Mouse (Mus musculus) 3T3-L1 (cell line): ENCODE data around the gene Ttll8.

Experiments
- DNase-seq: peaks from one replicate; pipeline ENCODE4 v3.0.0-alpha.2; 2015; ENCODE audit warnings: low read depth, low spot score

Gene Ttll8

DNA sequence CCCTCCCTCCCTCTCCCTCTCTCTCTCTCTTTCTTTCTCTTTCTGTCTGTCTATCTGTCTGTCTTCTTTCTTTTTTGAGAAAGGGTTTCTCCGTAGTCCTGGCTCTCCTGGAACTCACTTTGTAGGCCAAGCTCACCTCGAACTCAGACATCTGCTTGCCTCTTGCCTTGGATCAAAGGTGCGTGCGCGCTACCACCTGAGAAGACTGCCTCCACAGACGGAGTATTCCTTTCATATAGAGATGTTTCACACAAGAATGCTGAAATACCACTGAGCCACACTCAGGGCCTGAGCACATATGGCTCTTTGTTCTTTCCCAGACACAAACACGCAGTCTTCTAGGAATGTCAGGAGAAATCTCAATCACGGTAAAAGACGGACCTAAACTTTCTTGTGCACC is 70.9 kb downstream of the Ttll8 start:
- no peak for DNase-seq

DNA sequence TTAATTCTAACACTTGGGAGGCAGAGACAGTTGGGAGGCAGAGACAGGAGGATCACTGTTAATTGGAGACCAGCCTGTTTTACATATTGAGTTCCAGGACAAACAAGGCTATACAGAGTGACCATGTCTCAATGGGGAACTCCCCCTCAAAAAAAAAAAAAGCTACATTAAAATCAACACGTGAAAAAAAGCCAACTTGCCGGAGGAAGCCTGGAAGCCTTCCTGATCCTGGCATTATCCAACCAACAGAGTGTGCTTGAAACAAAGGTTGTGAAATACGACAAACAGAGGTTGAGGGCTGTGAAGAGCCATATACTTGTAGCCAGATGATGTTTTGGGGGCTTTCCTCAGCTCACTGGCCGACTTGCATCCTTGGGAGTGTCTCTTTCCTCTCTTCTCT is 71.4 kb downstream of the Ttll8 start:
- no peak for DNase-seq

DNA sequence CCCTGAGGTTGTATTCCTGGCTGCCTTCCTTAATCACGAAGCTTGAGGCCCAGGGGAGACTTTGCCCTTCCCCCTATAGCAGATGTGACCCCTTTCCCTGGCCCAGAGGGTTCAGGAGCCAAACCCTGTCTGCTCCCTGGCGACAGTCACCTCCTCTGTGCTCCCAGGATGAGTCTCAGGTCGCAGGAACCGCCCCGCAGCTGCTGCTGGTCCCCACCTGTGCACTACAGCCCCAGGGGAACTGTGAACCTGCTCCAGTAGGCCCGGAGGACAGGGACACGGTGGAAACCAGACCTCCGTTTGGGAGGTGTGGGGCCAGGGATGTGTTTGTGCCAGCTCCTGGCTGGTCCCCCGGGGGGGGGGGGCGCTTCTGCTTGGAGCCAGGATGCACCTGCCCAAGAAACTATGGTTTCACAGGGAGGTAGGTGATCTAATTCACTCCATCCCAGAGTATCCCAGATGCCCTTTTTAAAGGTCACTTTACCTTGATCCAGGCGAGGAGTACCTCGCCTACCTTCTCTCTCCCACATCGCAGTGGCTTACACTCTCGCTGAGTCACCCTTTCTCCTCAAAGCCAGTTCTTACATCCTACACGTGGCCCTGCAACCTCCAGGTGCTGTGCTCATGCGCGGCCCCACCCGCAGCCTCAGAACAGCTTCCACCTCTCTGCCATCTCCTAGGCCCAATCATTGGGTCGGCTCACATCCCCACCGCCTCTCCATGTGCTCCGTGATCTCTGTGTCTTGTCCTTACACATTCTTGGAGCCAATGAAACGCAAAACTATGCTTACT is 72.8 kb downstream of the Ttll8 start:
- DNase-seq = no peak

DNA sequence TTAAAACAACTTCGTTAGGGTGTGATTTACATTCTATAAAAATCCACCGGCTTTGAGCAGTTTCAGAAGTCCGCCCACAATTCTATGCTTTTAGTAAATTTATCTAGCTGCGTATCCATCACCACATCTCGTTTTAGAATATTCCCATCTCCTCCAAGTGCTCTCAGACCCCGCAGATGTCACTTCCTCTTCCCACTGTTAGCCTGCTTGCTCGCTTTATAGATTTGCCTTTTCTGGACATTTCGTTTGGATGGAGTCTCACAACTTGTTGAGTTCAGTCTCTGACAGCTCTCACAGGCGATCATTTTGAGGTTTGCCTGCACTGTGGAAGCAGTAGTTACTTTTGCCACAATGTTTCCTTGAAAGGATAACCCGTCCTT is 77.2 kb downstream of the Ttll8 start:
- no peak for DNase-seq

DNA sequence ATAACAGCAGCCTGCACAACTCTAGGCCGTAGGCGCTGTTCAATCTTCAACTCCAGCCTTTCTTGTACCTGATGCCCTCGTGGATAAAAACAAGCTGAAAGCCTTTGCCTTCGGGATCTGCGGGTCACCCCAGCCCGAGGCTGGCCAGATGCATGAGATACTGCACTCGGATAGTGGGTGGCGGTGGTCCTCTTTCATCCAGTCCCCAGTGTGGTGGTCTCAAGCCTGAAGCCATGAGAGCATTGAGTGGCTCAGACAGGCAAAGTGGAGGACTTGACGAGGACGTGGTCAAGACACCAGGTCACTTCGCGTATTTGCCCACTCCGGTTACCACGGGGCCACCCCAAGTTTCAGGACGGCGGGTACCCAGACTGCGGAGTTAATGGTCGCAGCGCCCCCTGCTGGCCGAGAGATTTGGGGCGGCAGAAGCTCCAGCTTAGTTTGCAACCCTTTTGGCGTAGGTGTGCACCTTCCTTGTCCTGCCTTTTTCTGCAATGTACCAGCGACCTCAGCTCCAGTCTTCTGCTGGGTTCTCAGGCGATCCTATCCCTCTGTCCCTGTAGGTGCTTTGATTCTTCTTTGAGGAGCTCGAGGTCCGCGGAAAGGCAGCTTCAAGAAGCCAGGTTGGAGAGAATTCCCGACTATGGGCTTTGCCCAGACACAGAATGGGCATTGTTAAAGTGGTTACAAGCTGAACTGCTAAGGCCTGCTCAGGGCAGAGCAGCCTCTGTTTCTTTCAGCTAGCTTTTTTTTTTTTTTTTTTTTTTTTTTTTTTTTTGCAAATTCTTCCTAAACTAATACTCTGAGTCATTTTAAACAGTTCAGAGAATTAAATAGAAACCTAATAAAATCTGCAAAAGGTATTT is 77.8 kb downstream of the Ttll8 start:
- peak; percentile 56 for DNase-seq

DNA sequence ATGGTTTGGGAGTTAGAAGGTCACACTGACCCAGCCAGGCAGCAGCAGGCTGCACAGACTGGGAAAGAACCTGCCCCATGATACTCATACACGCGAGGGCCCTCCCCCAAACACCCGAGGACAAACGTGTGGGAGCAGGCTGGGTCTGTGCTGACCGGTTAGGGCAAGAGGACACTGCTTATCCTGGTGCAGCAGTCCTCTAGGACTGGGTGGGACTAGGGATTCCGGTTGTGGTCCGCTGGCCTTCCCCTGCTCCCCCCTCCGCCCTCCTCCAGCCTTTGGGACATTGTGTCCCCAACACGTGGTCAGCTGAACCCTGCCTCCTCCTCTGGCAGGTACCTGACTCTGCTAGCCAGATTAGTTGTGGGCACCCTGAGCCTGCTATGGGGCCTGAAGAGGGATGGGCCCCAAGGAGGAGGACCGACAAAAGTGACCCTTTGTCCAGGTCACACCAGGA is 78.6 kb downstream of the Ttll8 start:
- DNase-seq = no peak

DNA sequence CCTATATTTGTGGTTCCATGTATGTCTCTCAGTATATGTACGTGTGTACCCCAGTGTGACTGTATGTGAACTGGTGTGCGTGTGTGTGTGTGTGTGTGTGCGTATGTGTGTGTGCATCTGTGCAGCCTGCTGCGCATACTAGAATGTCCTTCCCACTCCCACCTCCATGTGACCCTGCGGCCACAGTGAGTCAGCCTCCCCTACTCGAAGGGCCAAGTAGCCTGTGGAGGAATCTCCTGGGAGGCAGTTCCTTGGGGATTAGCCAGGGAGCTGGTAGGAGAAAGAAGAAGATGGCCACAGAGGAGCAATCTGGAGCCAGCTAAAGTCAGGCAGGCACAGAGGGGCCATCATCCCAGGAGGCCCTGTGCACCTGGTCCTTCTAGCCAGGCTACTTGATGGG is 79.7 kb downstream of the Ttll8 start:
- peak; percentile 78 for DNase-seq

DNA sequence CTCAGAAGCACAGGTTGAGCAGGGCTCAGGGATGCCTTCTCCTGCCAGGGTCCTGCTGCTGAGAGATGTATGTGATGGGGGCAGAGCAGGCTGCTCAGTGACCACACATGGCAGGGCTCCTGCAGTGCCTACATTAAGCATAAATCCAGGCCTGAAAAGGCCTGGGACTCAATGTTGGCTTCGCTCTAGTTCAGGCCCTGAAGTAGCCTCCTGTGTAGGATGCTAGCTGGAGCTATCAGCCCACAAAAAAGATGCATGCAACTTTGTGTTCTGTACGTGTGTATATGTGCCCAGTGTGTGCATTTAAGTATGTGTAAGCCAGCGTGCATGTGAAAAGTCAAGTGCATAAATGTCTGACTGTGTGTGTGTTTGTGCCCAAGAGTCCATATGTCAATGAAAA is 80.2 kb downstream of the Ttll8 start:
- DNase-seq = peak; percentile 52

DNA sequence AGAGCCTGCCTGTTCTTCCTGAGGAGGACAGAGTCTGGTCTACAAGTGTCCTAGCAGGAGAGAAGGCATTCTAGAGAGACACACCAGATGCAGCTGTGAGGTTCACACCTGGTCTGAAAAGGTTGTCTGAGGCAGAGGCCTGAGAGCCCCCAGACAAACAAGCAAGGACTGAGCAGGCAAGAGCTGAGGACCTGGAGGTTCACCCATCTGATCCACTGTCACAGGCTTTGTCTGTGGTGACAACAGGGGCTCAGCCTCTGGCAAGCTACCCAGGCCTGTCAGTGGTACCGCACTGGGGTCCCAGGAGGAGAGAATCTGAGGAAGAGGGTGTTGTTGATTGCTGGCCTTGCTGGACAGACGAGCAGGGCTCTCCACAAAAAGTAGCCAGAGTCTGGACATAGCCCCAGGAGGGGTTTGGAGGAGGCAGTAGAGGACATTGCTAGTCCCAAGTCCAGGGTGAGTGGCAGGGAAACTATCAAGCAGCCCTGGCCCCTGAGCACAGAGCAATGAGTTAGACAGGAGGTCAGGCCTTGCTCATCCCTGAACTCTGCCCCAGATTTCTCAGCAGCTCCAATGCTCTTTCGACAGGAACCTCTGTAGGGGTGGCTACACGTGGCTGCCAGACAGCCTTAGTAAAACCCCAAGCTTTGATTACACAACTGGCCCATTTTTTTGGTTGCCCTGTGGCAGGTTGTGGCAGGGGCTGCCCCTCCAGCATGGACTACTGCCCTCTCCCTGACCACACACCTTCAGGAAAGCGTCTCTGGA is 83.6 kb downstream of the Ttll8 start:
- DNase-seq = peak; percentile 55

DNA sequence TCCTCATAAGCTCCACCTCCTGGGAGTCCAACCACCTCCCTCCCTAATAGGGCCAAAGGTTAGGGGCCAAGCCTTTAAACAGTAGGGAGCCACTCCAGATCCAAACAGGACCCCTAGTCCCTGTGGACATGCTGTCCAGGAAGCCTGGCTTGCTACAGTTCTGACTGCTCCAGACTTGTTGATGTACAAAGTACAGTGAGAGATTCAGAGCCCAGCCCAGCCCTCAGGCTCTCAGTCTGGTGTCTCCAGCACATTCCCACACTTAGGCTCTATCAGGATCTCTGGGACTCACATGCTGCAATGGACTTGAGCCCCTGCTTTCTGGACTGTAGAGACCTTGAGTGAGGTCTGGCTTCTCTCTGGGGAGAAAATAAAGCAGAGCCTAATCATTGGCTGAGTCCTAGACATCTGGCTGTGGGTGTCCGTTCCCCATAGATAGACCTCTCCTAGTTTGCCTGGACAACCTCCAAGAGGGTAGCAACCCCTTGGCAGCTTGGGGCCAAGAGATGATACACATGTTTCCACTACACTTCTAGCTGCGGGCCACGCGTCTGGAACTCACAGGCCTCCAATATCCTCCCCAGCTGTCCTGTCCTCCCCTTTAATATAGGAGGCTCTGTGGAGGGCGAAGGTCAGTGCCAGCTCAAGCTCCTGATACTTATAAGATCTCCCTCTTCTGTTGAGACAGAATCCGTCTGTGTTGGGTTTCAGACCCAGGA is 86.0 kb downstream of the Ttll8 start:
- peak; percentile 88 for DNase-seq

DNA sequence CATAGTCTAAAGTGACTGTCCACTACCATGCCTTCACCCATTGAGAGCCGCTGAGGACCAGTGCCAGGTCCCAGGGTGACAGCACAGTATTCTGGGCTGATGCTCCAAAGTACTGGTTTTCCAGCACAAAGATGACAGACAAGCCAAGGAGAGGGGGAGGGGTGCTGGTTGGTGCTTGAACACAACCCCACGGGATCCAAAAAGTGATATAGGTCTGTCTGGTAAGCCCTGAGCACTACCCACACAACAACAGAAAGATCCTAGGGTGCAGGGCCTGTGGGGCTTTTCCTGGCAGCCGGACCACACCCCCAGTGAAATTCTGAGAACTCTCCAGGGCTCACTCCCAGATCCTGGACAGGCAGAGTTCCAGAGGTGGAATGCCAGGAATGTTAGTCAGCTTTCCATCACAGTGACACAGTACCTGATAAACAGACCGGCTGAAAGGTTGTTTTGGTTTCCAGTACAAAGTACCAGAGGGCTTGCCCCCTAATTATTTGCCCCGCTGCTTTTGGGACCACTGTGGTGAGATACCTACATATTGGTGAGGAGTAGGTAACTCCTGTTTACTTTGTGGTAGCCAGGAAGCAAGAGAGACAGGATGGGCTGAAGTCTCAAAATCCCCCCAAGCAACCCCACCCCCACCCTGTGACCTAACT is 86.7 kb downstream of the Ttll8 start:
- DNase-seq = peak; percentile 92

DNA sequence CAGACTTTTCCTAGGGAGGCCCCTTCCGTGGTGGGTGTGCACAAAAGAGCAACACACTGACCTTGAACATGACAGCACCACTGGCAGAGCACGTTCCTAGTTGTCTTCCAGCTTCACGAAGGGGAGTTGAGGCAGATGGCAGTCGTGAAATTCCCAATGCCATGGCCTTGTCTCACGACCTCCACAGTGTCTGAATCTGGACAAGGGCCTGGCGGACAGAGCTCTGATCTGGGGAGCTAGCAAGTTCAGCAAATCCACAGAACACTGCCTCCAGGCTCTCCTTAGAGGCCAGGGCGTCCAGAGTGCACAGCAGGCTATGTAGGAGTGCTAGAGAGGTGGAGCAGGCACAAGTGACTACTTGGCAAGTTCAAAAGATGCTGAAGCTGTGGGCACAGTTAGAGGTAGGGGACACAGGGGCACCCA is 87.3 kb downstream of the Ttll8 start:
- peak; percentile 50 for DNase-seq

DNA sequence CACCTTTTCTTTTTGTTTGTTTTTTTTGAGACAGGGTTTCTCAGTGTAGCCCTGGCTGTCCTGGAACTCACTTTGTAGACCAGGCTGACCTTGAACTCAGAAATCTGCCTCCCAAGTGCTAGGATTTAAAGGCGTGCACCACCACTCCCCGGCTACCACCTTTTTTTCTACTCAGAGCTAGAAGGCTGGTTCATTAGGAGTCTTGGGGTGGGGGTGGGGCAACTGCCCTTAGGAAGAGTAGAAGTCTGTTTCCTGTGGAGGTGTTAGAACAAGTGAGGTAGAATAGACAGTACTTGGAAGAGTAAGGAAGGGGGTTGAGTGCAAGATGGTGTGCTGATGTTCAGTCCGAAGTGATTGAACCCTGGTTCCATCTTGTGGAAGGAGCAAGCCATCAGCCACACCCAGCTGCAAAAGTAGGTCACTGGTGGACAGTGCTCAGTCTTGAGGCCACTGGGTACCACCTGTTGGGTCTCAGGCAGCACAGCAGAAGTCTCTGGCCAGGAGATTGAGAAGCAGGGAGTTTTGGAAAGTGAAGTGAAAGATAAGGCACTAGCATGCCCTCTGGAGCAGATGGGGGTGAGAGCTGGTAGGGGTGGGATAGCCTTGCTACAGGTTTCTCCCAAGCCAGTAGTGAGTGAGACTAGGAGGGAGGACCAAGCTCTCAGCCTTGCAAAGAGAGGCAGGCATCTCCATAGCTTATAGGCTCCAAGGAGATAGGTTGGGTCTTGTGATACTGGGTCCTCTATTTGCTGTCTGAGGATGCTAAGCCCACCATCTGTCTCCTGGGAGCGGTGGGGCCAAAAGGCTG is 88.1 kb downstream of the Ttll8 start:
- no peak for DNase-seq

DNA sequence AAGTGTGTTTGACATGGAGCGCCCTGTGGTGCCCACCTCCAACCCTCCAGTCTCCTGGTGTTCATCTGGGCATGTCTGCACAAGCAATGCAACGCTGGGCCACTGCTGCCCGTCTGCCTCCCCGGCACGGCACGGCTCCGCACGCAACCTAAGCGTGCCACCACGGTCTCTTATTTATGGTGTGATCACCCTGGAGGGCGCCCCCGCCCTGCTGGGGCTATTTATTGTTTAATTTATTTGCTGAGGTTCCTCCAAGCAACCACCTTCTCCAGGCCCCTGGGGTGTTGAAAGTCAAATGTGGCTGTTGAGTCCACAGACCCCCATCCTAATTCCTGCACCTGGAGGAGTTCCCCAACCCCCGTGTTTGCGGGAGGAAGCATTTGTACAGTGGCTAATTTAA is 89.2 kb downstream of the Ttll8 start:
- DNase-seq = no peak

DNA sequence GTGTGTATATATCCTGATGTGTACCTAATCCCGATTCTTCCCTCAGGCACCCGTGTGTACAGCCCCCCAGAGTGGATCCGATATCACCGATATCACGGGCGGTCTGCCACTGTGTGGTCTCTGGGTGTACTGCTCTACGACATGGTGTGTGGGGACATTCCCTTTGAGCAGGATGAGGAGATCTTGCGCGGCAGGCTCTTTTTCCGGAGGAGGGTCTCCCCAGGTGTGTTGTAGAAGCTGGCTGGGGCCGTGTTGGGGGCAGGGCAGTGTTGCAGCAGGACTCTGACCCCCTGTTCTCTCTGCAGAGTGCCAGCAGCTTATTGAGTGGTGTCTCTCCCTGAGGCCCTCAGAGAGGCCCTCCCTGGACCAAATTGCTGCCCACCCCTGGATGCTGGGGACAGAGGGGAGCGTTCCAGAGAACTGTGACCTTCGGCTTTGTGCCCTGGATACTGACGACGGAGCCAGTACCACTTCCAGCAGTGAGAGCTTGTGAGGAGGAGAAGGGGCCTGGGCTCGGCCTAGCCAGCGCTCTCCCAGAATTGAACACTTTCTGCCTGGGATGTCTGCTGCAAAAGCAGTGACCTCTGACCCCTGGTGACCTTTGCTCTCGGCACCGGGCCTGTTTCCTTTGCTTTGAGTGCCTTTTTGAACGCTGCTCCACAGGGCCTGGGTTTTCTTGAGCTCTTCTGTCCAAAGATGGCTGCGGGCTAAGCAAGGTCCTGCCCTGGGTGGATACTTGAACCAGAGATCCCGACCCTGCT is 89.8 kb downstream of the Ttll8 start:
- DNase-seq = no peak

DNA sequence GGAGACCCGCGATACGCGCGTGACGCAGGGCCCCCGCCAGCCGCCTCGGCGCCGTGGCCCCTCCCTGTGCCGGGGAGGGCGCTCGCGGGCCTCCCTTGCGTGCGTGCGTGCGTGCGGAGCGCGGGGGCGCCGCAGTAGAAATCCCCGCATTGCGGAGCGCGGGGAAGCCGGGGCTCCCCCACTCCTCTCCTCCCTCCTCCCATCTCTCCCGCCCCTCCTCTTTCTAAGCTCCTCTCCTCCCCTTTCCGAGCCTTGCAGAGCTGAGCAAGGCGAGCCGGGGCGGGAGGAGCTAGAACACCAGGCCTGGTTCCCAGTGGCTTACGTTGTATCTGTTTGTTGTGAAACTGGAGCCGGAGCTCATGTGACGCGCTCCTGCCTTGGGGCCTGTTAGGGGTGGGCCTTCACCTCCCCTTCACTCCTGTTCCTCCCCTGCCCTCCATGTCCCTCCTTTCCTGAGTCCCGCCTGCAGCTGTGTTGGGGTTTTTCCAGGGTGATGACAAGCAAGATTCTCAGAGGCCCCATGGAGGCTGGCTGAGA is 90.5 kb downstream of the Ttll8 start:
- peak; percentile 99 for DNase-seq

DNA sequence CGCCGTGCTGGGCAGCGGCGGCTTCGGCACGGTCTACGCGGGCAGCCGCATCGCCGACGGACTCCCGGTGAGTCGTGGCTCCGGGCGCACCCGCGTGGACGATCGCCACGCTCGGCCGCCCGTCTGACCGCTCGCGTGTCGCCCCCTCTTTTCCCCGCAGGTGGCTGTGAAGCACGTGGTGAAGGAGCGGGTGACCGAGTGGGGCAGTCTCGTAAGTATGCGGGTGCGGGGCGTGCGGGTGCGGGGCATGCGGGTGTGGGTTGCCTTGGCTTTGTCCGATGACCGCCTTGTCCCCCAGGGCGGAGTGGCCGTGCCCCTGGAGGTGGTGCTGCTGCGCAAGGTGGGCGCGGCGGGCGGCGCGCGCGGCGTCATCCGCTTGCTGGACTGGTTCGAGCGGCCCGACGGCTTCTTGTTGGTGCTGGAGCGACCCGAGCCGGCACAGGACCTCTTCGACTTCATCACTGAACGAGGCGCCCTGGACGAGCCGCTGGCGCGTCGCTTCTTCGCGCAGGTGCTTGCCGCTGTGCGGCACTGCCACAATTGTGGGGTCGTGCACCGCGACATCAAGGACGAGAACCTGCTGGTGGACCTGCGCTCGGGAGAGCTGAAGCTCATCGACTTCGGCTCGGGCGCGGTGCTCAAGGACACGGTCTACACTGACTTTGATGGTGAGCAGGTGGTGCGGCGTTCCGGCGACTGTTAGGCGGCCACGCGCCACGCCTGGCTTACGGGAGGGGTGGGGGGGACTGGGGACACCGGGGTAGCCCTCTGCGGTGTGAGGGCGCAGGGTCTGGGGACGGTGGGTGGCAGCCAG is 91.1 kb downstream of the Ttll8 start:
- DNase-seq = peak; percentile 44
